Comparison of ENCODE assay signal across 8 mouse cellular contexts in the genomic region with DNA sequence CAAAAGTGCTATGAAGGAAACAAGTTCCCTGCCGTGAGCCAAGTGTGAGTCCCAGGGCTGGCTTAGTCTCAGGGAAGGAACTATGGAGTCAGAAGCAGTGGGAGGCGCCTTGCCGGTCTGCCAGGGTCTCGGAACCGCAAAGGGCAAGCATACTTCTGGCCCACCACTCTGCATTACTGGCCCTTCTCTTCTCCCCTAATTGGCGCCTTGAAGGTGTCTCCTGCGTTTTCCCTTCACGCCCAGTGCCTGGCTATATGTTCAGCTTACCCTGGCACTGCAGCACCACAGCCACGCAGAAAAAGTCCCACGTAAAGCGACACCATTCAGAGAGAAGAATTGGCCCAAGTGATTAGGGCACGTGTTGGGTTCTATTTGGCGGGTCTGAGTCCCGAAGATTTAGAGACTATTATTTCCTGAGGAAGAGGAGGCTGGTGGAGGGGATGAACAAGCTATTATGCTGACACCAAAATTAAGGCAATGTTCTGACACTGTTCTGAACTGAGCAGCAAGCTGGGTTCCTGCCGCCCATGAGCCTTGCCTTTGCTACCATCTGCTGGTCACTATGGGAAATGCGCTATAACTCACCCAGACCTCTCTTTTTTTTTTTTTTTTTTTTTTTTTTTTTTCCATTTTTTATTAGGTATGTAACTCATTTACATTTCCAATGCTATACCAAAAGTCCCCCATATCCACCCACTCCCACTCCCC.
DNase-seq lines count a peak whose midpoint lies in the region; ATAC-seq and TF ChIP-seq lines count a peak whose summit lies in the region.

No protein-coding gene starts in this region.

- peak; percentile 52 to 78 for TF ChIP-seq CTCF in CH12.LX (conservative IDR thresholded peaks at IDR 0.05 in 1 of 2, IDR thresholded peaks at IDR 0.05 in 1 of 2; ENCODE audit: low read depth in 2 of 2, low read length in 2 of 2)
- peak; percentile 73 for TF ChIP-seq CTCF in liver, postnatal 0 days (IDR thresholded peaks at IDR 0.05; ENCODE audit: low read depth)

- peak; percentile 65; the same call in 1 of the 2 replicates for ATAC-seq in embryonic facial prominence, embryonic 11.5 days (replicated peaks; ENCODE audit: insufficient number of reproducible peaks, low FRiP score, low TSS enrichment, low read depth)
- ATAC-seq in heart, embryonic 13.5 days (ENCODE audit: extremely low read depth, insufficient number of reproducible peaks, low FRiP score, low TSS enrichment), result no peak
- ATAC-seq in liver, postnatal 0 days, result no peak
- ATAC-seq in neural tube, embryonic 14.5 days (ENCODE audit: low read depth), result peak; percentile 84

- 46% methylated on average over 16 of the region's 16 CpGs for WGBS in embryonic facial prominence, embryonic 11.5 days
- 40% methylated on average over 16 of the region's 16 CpGs for WGBS in heart, embryonic 13.5 days
- WGBS in liver, postnatal 0 days (ENCODE audit: insufficient replicate concordance), result 46% methylated on average over 16 of the region's 16 CpGs
- WGBS in neural tube, embryonic 14.5 days, result 46% methylated on average over 16 of the region's 16 CpGs

- peak; percentile 84 for TF ChIP-seq RAD21 in CH12.LX (IDR thresholded peaks at IDR 0.05; ENCODE audit: low read depth, low read length)

- no peak for TF ChIP-seq POLR2A in CH12.LX (IDR thresholded peaks at IDR 0.05; ENCODE audit: low read depth, low read length)

- H3K36me3 ChIP-seq in CH12.LX (replicated peaks in 1 of 2; ENCODE audit: control insufficient read depth in 1 of 2, insufficient read depth in 1 of 2, low read length in 1 of 2), result no peaks in the 10 kb centered on the region
- H3K36me3 ChIP-seq in embryonic facial prominence, embryonic 11.5 days (replicated peaks; ENCODE audit: control insufficient read depth, insufficient read depth, low read depth, low read length), result no peaks in the 10 kb centered on the region
- no peaks in the 10 kb centered on the region for H3K36me3 ChIP-seq in heart, embryonic 13.5 days
- H3K36me3 ChIP-seq in liver, postnatal 0 days (replicated peaks; ENCODE audit: insufficient read depth, low read length), result no peaks in the 10 kb centered on the region
- no peaks in the 10 kb centered on the region for H3K36me3 ChIP-seq in neural tube, embryonic 14.5 days (ENCODE audit: control insufficient read depth, insufficient read depth, low read length)

- H3K4me2 ChIP-seq in CH12.LX (ENCODE audit: insufficient read depth, low read depth, poor library complexity, severe bottlenecking), result no peak overlapping the region
- no peak overlapping the region for H3K4me2 ChIP-seq in embryonic facial prominence, embryonic 11.5 days (ENCODE audit: low read depth, low read length)
- H3K4me2 ChIP-seq in heart, embryonic 13.5 days, result peak overlapping the region; percentile 28
- H3K4me2 ChIP-seq in liver, postnatal 0 days (ENCODE audit: low read depth, low read length), result no peak overlapping the region
- H3K4me2 ChIP-seq in neural tube, embryonic 14.5 days (ENCODE audit: low read depth, low read length), result no peak overlapping the region

- peak; percentile 67 for DNase-seq in CH12.LX (ENCODE audit: extremely low read depth)
- DNase-seq in adrenal gland, postnatal 25 days, result peak; percentile 56
- peak; percentile 74 for DNase-seq in embryonic facial prominence, embryonic 11.5 days (ENCODE audit: low spot score)
- peak; percentile 80 for DNase-seq in kidney, postnatal 10 days
- peak; percentile 53 for DNase-seq in liver, postnatal 0 days
- DNase-seq in urinary bladder, postnatal 4 days (ENCODE audit: low spot score in 2 of 2), result peak; percentile 40 to 68

- dilution Hi-C loops in CH12.LX (cut with MboI; ENCODE audit: extremely low pct_ligation_motif_present, extremely low pct_unique_long_range_greater_than_20kb, low sequenced_read_pairs), result no loop called here

- H3K9ac ChIP-seq in CH12.LX (ENCODE audit: insufficient read depth, low read depth), result no peak overlapping the region
- H3K9ac ChIP-seq in embryonic facial prominence, embryonic 11.5 days (replicated peaks; ENCODE audit: low read length), result no peak overlapping the region
- H3K9ac ChIP-seq in heart, embryonic 13.5 days, result no peak overlapping the region
- no peak overlapping the region for H3K9ac ChIP-seq in liver, postnatal 0 days (replicated peaks)
- H3K9ac ChIP-seq in neural tube, embryonic 14.5 days (replicated peaks; ENCODE audit: low read depth, low read length), result no peak overlapping the region

- H3K9me3 ChIP-seq in CH12.LX (replicated peaks; ENCODE audit: low read length), result peaks cover 8% of the 10 kb centered on the region
- H3K9me3 ChIP-seq in embryonic facial prominence, embryonic 11.5 days (replicated peaks; ENCODE audit: control insufficient read depth, low read length), result 0 out of 2 replicates have a peak, but pooled peaks cover 4% of the 10 kb centered on the region
- peaks cover 8% of the 10 kb centered on the region; the same call in 1 of the 2 replicates for H3K9me3 ChIP-seq in heart, embryonic 13.5 days
- no peaks in the 10 kb centered on the region for H3K9me3 ChIP-seq in liver, postnatal 0 days (ENCODE audit: low read length)
- H3K9me3 ChIP-seq in neural tube, embryonic 14.5 days (ENCODE audit: control insufficient read depth, low read length), result no peaks in the 10 kb centered on the region

- H3K4me1 ChIP-seq in CH12.LX (ENCODE audit: control insufficient read depth in 1 of 2, insufficient read depth in 2 of 2), result peaks cover 5 to 11% of the 10 kb centered on the region in 2 experiments
- no peaks in the 10 kb centered on the region for H3K4me1 ChIP-seq in embryonic facial prominence, embryonic 11.5 days (ENCODE audit: control insufficient read depth, insufficient read depth, low read length)
- H3K4me1 ChIP-seq in heart, embryonic 13.5 days, result no peaks in the 10 kb centered on the region
- H3K4me1 ChIP-seq in liver, postnatal 0 days (ENCODE audit: insufficient read depth), result no peaks in the 10 kb centered on the region
- H3K4me1 ChIP-seq in neural tube, embryonic 14.5 days (ENCODE audit: control insufficient read depth, insufficient read depth, low read length), result no peaks in the 10 kb centered on the region

- H3K27me3 ChIP-seq in CH12.LX (replicated peaks), result peaks cover under 1% of the 10 kb centered on the region
- H3K27me3 ChIP-seq in embryonic facial prominence, embryonic 11.5 days (ENCODE audit: control insufficient read depth, insufficient read depth, low read length), result no peaks in the 10 kb centered on the region
- no peaks in the 10 kb centered on the region for H3K27me3 ChIP-seq in heart, embryonic 13.5 days (replicated peaks)
- no peaks in the 10 kb centered on the region for H3K27me3 ChIP-seq in liver, postnatal 0 days (ENCODE audit: insufficient read depth, low read length)
- H3K27me3 ChIP-seq in neural tube, embryonic 14.5 days (ENCODE audit: control insufficient read depth, insufficient read depth, low read length), result no peaks in the 10 kb centered on the region

- H3K27ac ChIP-seq in CH12.LX (ENCODE audit: insufficient read depth, low read depth), result no peak overlapping the region
- no peak overlapping the region for H3K27ac ChIP-seq in embryonic facial prominence, embryonic 11.5 days (replicated peaks; ENCODE audit: low read depth, low read length)
- H3K27ac ChIP-seq in heart, embryonic 13.5 days (replicated peaks), result no peak overlapping the region
- H3K27ac ChIP-seq in liver, postnatal 0 days (ENCODE audit: low read depth), result no peak overlapping the region
- H3K27ac ChIP-seq in neural tube, embryonic 14.5 days (ENCODE audit: low read depth, low read length), result no peak overlapping the region

- in situ Hi-C loops in CH12.LX (cut with MboI; ENCODE audit: low pct_ligation_motif_present, low pct_unique_long_range_greater_than_20kb, low sequenced_read_pairs), result loop anchor here (25.0 kb wide), 1 partner anchor 95 kb away; no protein-coding TSS in a partner anchor

- TF ChIP-seq EP300 in CH12.LX (IDR thresholded peaks at IDR 0.05; ENCODE audit: low read length), result no peak
- no peak for TF ChIP-seq EP300 in liver, postnatal 0 days (IDR thresholded peaks at IDR 0.05; ENCODE audit: low read depth)

- H3K79me2 ChIP-seq in CH12.LX (replicated peaks; ENCODE audit: control insufficient read depth, extremely low read depth, insufficient read depth, poor library complexity, severe bottlenecking), result no peaks in the 10 kb centered on the region

- no peak overlapping the region for H3K4me3 ChIP-seq in CH12.LX (replicated peaks in 1 of 3; ENCODE audit: low read depth in 2 of 3, low read length in 2 of 3, poor library complexity in 1 of 3)
- no peak overlapping the region for H3K4me3 ChIP-seq in embryonic facial prominence, embryonic 11.5 days (ENCODE audit: low read depth, low read length)
- H3K4me3 ChIP-seq in heart, embryonic 13.5 days, result no peak overlapping the region
- H3K4me3 ChIP-seq in liver, postnatal 0 days (ENCODE audit: low read depth, low read length), result no peak overlapping the region
- H3K4me3 ChIP-seq in neural tube, embryonic 14.5 days (ENCODE audit: low read depth, low read length), result no peak overlapping the region

TF ChIP-seq in CH12.LX, 34 proteins besides CTCF, POLR2A, EP300 and RAD21 (continues in another document):
- TF ChIP-seq RCOR1 (conservative IDR thresholded peaks at IDR 0.05; ENCODE audit: low read depth, low read length), result no peak
- no peak for TF ChIP-seq KAT2A (IDR thresholded peaks at IDR 0.05; ENCODE audit: insufficient replicate concordance, low read length)
- TF ChIP-seq CHD1 (IDR thresholded peaks at IDR 0.05; ENCODE audit: low read depth, low read length), result no peak
- TF ChIP-seq ZKSCAN1 (IDR thresholded peaks at IDR 0.05; ENCODE audit: borderline replicate concordance, low read depth, low read length), result no peak
- no peak for TF ChIP-seq MXI1 (IDR thresholded peaks at IDR 0.05; ENCODE audit: low read depth, low read length)
- peak; percentile 69 for TF ChIP-seq SMC3 (IDR thresholded peaks at IDR 0.05; ENCODE audit: low read depth, low read length)
- TF ChIP-seq ZC3H11A (IDR thresholded peaks at IDR 0.05; ENCODE audit: low read depth, low read length), result 0 out of 2 replicates have a peak, but pooled peaks have one; percentile 12
- no peak for TF ChIP-seq BHLHE40 (IDR thresholded peaks at IDR 0.05; ENCODE audit: low read depth, low read length)
- TF ChIP-seq MAFK (IDR thresholded peaks at IDR 0.05; ENCODE audit: insufficient replicate concordance, low read length), result 0 out of 2 replicates have a peak, but pooled peaks have one; percentile 52
- no peak for TF ChIP-seq PAX5 (IDR thresholded peaks at IDR 0.05; ENCODE audit: low read length)
- TF ChIP-seq USF1 (IDR thresholded peaks at IDR 0.05; ENCODE audit: low read depth, low read length), result no peak
- no peak for TF ChIP-seq E2F4 (IDR thresholded peaks at IDR 0.05; ENCODE audit: insufficient replicate concordance, low read depth, low read length)
- TF ChIP-seq NELFE (IDR thresholded peaks at IDR 0.05; ENCODE audit: low read depth, low read length), result no peak
- TF ChIP-seq TCF12 (IDR thresholded peaks at IDR 0.05; ENCODE audit: low read depth, low read length), result no peak
- 0 out of 2 replicates have a peak, but pooled peaks have one; percentile 19 for TF ChIP-seq MYC (IDR thresholded peaks at IDR 0.05; ENCODE audit: low read depth, low read length)
- TF ChIP-seq SIN3A (IDR thresholded peaks at IDR 0.05; ENCODE audit: low read length), result no peak
- TF ChIP-seq ETS1 (conservative IDR thresholded peaks at IDR 0.05; ENCODE audit: low read depth, low read length), result no peak

Comparison
In these comparisons a context has a peak if more than half of its experiments do, and no peak if none do; other contexts are left out.
1. ATAC-seq: peak in embryonic facial prominence, embryonic 11.5 days (single experiment) and neural tube, embryonic 14.5 days (single experiment); none in heart, embryonic 13.5 days (single experiment) and liver, postnatal 0 days (single experiment).
2. Peak in every context shown above with its lines, with median percentiles within 50 percentile points of each other: DNase-seq.